Mouse (Mus musculus) olfactory bulb, adult 2 months (tissue): ENCODE data around the gene Gabbr1.

Experiments
- CTCF ChIP-seq: fragments of 200-500 bp; IDR thresholded peaks from 2 replicates; pipeline ENCODE4 v1.5.1; 2012; ENCODE audit warnings: low read depth, mild to moderate bottlenecking, low read length, moderate library complexity; ENCODE audit not compliant: insufficient read depth
- POLR2A ChIP-seq: fragments of 200-500 bp; IDR thresholded peaks from 2 replicates; pipeline ENCODE4 v1.6.1; 2012; ENCODE audit warnings: mild to moderate bottlenecking, low read depth, low read length, moderate library complexity; ENCODE audit not compliant: insufficient read depth

GRCm38 (mm10) chr17:37067861-37068260 is 22.1 kb downstream of the Gabbr1 start:
- TF ChIP-seq CTCF (no peak), POLR2A (no peak)
